Mouse (Mus musculus) megakaryocyte, embryonic 14.5 days (primary cell): Measurements from ENCODE around the gene Rfc1.

Experiments
- FLI1 ChIP-seq: IDR thresholded peaks from 2 replicates; pipeline ENCODE4 v1.6.1; 2012; ENCODE audit warnings: low read length, inconsistent platforms, mixed read lengths
- GATA1 ChIP-seq: IDR thresholded peaks from 3 replicates; pipeline ENCODE4 v1.6.1; 2012; ENCODE audit warnings: mixed read lengths, low read length, inconsistent platforms, borderline replicate concordance

GRCm38 (mm10) chr5:65322165-65322564 lies 13.3 kb downstream of the Rfc1 start:
- TF ChIP-seq GATA1 (no peak), FLI1 (no peak)
